Mouse (Mus musculus) mature B cell (primary cell): Measurements from ENCODE around the gene Rad51b.

Source experiments
- in situ Hi-C: fragments of 300-500 bp; cut with MboI; formaldehyde crosslinking; loops from 2 replicates; pipeline ENCODE4 v1.14.3; 2019

The Rad51b gene

DNA sequence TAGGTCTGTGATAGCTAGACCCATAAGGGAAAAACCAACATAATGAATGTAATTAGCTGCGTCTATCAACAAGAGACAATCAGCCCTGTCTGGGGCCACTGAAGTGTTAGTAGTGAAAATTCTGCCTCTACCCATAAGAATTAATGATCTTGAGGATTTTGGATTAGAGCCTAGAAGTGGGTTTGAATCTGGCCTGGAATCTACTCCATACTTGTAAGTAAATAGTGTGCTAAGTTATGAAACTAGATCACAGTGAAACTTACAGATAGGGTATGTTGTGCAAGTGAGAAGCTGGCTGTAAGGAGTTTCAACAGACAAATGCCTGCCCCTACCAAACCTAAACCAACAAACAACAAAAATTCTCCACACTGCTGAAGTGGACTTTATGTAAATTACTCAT lies 83.1 kb downstream of the Rad51b start:
- in situ Hi-C loops = no loop called here

DNA sequence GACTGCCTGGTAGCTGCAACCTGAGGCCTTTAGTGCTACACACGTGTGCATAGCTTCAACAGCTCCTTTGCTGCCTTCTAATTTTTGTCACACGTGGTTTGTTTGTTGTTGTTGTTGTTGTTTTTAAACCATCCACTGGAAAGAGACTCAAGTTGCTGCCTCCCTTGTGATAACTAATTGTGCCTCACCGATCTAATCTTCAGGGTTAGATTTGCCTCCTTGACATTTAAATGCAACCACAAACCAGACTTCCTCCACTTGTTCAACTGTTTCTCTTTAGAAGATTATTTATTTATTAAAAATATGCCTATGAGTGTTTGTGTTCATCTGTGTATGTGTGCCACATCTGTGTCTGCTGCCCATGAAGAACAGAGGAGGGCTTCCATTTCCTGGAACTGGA lies 84.4 kb downstream of the Rad51b start:
- in situ Hi-C loops = no loop called here

GRCm38 (mm10) chr12:79382416-79382815 lies 85.3 kb downstream of the Rad51b start:
- in situ Hi-C loops = no loop called here

DNA sequence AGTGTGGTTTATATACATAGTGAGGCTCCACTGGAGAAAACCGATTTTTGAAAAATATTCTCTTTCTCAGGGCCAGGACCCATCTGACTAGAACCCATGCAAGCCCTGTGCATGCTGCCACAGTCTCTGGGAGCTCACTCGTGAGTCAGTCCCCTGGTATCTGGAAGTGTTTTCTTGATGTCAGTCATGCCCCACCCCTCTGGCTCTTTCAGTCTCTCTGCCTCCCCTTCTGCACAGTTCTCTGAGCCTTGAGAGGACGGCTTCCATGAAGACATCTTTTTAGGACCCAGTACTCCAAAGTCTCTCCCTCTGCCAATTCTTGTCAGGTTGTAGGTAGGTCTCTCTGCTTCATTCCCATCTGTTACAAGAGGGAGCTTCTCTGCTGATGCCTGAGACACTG lies 86.5 kb downstream of the Rad51b start:
- in situ Hi-C loops = no loop called here

DNA sequence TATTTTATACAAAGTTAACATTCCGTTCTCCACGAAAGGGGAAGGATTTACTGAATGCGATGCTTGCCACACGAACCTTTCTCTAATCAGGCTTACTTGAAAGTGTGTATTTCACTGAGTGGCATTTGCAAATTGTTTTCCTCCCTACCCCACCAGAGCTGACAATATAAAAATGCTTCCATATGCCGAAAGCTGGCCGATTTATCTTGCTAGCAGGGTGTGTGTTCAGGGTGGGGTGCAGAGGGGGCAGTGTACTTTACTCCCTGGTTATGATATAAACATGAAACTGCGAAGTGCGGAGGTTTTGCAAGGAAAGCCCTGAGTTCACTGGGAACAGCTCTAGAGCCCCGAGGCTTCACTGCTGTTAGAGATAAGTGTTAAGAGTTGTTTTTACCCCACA lies 87.7 kb downstream of the Rad51b start:
- in situ Hi-C loops = no loop called here

DNA sequence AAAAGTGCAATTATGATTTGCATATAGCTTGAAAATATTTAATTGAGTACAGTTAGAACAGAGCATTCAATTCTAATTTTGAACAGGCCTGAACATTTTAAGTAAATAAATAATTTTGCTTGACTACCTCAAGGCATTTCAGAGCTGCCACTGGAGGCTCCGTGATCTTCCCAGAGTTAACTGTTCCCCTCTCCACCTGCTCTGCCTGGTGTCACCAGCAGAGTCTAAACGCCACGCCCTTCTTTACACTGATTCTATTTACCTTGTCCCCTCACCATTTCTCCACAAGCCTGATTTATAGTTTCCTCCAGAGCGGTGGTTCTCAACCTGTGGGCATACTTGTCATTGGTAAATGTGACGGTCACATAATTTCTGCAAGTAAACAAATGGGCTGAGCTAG lies 88.1 kb downstream of the Rad51b start:
- in situ Hi-C loops = no loop called here

GRCm38 (mm10) chr12:79387886-79388285 lies 90.8 kb downstream of the Rad51b start:
- in situ Hi-C loops = no loop called here

- in situ Hi-C loops = no loop called here
These were observed 92.2 kb downstream of the Rad51b start for GRCm38 (mm10) chr12:79389251-79389650.

DNA sequence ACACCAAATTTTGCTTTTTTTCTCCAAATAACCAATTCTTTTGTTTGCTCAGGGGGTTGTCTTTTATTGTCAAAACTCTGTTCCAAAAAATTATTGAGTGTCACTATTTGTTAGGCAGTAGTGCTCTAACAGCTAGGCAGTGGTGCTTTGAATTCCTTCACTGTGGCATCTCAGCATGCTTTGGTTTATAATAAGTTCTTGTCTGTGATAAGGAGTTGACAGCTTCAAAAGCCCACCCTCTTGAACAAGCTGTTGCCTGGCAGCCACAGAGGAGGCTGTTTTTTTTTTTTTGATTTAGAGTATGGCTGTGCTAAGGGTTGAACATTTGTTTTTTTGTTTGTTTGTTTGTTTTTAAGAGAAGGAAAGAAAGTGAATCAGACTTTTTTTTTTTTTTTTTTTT lies 92.9 kb downstream of the Rad51b start:
- in situ Hi-C loops = no loop called here

DNA sequence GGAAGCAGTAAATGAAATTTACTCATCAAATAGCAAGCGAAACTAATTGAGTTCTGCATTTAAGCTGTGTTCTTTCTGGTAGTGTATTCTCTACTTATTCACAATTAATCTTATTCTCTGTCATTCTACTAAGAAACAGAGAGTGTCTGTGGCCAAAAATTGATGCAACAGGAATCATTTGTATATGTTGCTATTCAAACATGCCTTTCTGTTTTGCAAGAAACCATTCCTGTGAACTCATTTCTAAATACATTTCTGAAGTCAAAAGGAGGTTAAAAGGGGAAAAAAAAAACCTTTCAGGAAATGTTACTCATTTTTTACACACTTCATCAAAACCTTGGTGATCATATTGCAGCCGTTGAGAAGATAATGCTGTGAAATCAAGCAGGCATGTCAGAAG lies 96.6 kb downstream of the Rad51b start:
- in situ Hi-C loops = no loop called here

GRCm38 (mm10) chr12:79403992-79404391 lies 106.9 kb downstream of the Rad51b start:
- in situ Hi-C loops = no loop called here

DNA sequence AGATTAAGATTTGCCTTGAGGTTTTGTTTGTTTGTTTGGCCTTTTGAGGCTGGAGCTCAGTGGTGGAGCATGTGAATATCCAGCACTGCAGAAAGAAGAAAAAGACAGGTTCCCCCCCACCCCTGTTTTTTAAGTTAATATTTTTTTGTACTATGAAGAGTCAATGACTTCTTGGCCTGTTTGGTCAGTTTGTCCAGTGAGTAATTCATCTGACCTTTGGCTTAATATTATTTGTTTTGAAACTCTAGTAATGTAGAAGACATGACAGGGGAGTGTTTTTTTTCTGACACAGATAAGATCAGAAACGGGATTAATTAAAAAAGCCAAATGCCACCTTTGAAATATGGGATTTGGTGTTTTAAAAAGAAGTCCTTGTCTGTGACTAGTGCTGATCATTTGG lies 107.4 kb downstream of the Rad51b start:
- in situ Hi-C loops = no loop called here

GRCm38 (mm10) chr12:79408677-79409076 lies 111.6 kb downstream of the Rad51b start:
- in situ Hi-C loops = no loop called here

- in situ Hi-C loops = no loop called here
These were observed 112.2 kb downstream of the Rad51b start for GRCm38 (mm10) chr12:79409126-79409860.

DNA sequence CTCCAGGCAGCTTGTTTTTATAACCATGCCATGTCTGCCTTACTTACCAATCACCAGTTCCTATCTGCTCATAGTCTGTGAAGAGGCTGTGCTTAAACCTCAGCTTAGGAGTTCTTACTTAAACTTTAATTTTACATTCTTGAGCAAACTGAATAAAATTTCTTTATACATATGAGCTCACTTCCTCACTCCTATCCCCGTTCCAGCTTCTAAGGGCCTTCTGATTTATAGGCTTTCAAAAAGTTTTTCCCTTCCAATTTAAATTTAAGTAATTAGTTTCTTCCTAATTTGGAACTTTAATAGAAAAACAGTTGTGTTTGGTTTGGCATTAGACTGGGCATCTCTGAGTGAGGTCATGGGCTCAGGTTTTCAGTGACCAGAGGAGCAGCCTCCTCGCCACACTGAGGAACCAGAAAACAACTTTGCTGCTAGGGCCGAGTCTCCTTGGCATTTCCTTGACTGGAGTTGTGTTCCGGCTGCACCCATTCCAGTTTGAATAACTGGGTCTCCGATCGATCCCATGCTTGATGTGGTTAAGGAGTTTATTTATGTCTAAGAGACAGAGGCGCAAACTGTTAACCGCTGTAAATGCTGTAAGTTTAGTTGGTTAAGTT lies 115.9 kb downstream of the Rad51b start:
- in situ Hi-C loops = no loop called here

DNA sequence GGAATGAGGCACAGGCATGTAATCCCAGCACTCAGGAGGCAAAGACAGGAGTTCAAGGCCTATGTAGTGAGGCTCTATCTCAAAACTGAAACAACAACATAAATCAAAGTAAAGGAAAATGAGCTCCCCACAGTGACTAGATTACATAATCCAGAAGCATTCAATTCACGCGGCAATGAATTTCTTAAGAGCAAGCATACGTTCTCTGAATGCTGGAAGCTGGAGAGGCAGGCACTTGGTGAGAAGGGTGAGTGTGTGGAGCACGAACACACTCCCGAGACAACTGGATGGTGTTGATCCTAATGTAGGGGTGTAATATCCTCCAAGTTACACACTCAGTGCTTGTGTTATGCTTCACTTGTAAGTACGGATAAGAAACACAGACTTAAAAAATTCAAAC lies 120.3 kb downstream of the Rad51b start:
- in situ Hi-C loops = no loop called here

- in situ Hi-C loops = no loop called here
These were observed 123.5 kb downstream of the Rad51b start for GRCm38 (mm10) chr12:79420605-79421004.

DNA sequence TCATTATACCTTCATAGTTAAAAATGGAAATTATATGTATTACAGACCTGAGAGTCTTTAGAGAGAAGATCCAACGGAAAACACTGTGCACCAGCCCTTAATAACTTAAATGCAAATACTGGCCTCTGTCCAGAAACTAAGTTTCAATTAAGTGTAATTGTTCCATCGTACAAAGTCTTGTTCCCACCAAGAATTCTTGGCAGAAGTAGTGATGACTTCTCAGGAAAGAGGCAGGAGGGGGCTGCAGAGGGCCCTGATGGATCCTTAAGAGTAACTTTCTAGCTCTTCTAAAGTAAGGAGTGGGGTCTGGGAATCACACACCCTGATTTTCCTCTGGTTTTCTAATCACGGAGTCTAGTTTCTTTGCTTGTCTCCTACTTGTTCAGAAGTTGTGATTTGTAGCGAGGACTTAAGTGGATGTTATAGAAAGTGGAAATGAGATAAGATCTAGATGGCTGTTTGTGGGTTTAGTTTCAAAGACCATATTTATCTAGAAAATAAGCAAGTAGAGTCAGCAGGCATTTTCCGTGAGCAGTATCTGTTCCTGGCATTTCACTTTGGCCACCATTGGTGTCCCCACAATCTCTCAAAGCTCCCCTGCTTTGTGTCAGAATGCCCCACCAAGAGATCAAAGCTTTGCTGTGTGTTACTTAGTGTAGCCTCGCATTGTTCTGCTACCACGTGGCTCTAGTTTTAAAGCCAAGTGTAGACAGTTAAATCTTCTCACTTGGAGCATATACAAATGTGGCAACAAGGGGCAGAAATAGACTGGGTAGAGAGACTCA lies 132.6 kb downstream of the Rad51b start:
- in situ Hi-C loops = no loop called here

- in situ Hi-C loops = no loop called here
These were observed 134.1 kb downstream of the Rad51b start for GRCm38 (mm10) chr12:79431138-79431537.

- in situ Hi-C loops = no loop called here
These were observed 136.8 kb downstream of the Rad51b start for GRCm38 (mm10) chr12:79433724-79434442.

GRCm38 (mm10) chr12:79435474-79435873 lies 138.4 kb downstream of the Rad51b start:
- in situ Hi-C loops = no loop called here

DNA sequence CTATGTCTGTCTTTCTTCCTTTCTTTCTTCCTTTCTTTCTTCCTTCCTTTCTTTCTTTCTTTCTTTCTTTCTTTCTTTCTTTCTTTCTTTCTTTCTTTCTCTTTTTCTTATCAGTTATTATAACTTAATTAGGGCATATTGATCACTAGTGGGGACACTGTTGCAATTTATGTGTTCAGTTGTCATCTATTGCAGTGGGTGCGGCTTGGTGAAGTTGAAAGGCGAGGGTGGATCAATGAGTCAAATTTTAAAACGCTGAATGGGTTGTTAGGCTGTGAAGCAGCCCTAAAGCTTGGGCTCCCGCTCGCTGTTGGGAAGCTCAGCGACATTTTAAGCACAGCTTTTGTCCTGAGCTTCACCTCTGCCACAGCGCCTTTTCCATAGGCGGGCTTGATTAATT lies 139.0 kb downstream of the Rad51b start:
- in situ Hi-C loops = no loop called here
